Comparison of ENCODE assay signal across 27 mouse cellular contexts in the genomic region with DNA sequence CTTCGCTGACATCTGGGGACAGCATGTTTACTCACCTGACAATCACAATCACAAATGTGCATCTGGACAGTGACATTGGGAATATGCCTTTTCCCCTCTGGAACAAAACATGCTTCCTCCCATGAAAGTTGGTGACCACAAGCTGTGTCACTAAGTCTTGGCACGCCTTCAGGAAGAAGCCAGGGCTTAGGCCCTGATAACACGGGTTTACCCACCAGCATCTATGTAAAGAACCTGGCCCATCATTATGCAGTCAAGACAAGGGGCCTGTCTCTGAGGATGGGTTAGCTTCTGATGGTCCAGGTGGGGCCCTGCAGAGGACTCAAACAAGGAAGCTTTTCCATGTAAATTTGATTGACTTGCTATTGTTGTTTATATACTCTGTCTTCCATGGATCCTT.
A peak's percentile ranks its signal among the peaks of the same experiment; 100 is the strongest.
DNase-seq lines count a peak whose midpoint lies in the region; ATAC-seq and TF ChIP-seq lines count a peak whose summit lies in the region.
"Had no signal": no experiment of that assay in that cellular context is flagged by ENCODE, and none has a peak within 500 bp of the region (broad histone marks: within the 10 kb centered on the region; RNA-seq: fewer than 3 reads in every experiment).

No protein-coding gene starts in this region.

- no peaks in the 10 kb centered on the region for H3K79me2 ChIP-seq in MEL (ENCODE audit: control insufficient read depth, insufficient read depth, low read length, poor library complexity)

- no peak for TF ChIP-seq CTCF in layer of hippocampus, adult 2 months (conservative IDR thresholded peaks at IDR 0.05)
- TF ChIP-seq CTCF in MEL (IDR thresholded peaks at IDR 0.05 in 2 of 3, conservative IDR thresholded peaks at IDR 0.05 in 1 of 3; ENCODE audit: control insufficient read depth in 1 of 3, insufficient read depth in 1 of 3, low read depth in 2 of 3, low read length in 3 of 3, poor library complexity in 1 of 3, severe bottlenecking in 1 of 3), result no peak

- DNase-seq in layer of hippocampus, adult 2 months (ENCODE audit: low spot score in 2 of 2), result no peak
- no peak for DNase-seq in layer of hippocampus, postnatal 36 days
- DNase-seq in MEL (ENCODE audit: low read depth, low spot score), result peak; percentile 37
- DNase-seq in right cerebral cortex, postnatal 25 days, result no peak
- DNase-seq: adrenal gland, adult 8-10 months; adrenal gland, postnatal 25 days; cerebellum, adult 11-12 months; cerebellum, adult 9-10 months; cerebellum, postnatal 14 days; forebrain, postnatal 0 days; gastrocnemius, adult 2 months; gastrocnemius, postnatal 14 days; heart, adult 18-20 months; heart, postnatal 10 days; heart, postnatal 36 days had no signal

- H3K4me2 ChIP-seq in neural tube, embryonic 15.5 days, result no peak overlapping the region
- H3K4me2 ChIP-seq: embryonic facial prominence, embryonic 12.5 days; embryonic facial prominence, embryonic 15.5 days; heart, embryonic 12.5 days; heart, embryonic 15.5 days had no signal

- H3K9me3 ChIP-seq in MEL (replicated peaks; ENCODE audit: insufficient read depth, low read length), result no peaks in the 10 kb centered on the region
- H3K9me3 ChIP-seq in neural tube, embryonic 15.5 days (replicated peaks), result no peaks in the 10 kb centered on the region
- H3K9me3 ChIP-seq: embryonic facial prominence, embryonic 12.5 days; embryonic facial prominence, embryonic 15.5 days; heart, embryonic 15.5 days; hindbrain, embryonic 10.5 days had no signal

- no peaks in the 10 kb centered on the region for H3K4me1 ChIP-seq in MEL (ENCODE audit: control insufficient read depth in 1 of 2, insufficient read depth in 2 of 2, low read length in 2 of 2)
- H3K4me1 ChIP-seq in neural tube, embryonic 15.5 days, result peaks cover 31% of the 10 kb centered on the region
- H3K4me1 ChIP-seq: embryonic facial prominence, embryonic 15.5 days; heart, embryonic 15.5 days had no signal

- no peaks in the 10 kb centered on the region for H3K27me3 ChIP-seq in MEL (ENCODE audit: control insufficient read depth in 1 of 2, insufficient read depth in 2 of 2, low read length in 2 of 2)
- no peaks in the 10 kb centered on the region for H3K27me3 ChIP-seq in neural tube, embryonic 15.5 days (replicated peaks)
- H3K27me3 ChIP-seq: embryonic facial prominence, embryonic 12.5 days; embryonic facial prominence, embryonic 15.5 days; heart, embryonic 12.5 days; heart, embryonic 15.5 days had no signal

- H3K36me3 ChIP-seq in MEL (ENCODE audit: control insufficient read depth in 1 of 2, insufficient read depth in 2 of 2, low read length in 2 of 2), result no peaks in the 10 kb centered on the region
- no peaks in the 10 kb centered on the region for H3K36me3 ChIP-seq in neural tube, embryonic 15.5 days
- H3K36me3 ChIP-seq: embryonic facial prominence, embryonic 12.5 days; embryonic facial prominence, embryonic 15.5 days; heart, embryonic 12.5 days; heart, embryonic 15.5 days; hindbrain, embryonic 10.5 days had no signal

- H3K27ac ChIP-seq in layer of hippocampus, adult 2 months, result peak overlapping the region; percentile 69
- H3K27ac ChIP-seq in MEL (ENCODE audit: control insufficient read depth, low read depth, low read length), result no peak overlapping the region
- peak overlapping the region; percentile 23; the same call in 1 of the 2 replicates for H3K27ac ChIP-seq in neural tube, embryonic 15.5 days (replicated peaks)
- H3K27ac ChIP-seq: embryonic facial prominence, embryonic 12.5 days; embryonic facial prominence, embryonic 15.5 days; gastrocnemius, adult 2 months; heart, embryonic 15.5 days had no signal

- TF ChIP-seq POLR2A in MEL (IDR thresholded peaks at IDR 0.05; ENCODE audit: control insufficient read depth in 1 of 2, insufficient read depth in 1 of 2, low read depth in 1 of 2, low read length in 2 of 2, poor library complexity in 1 of 2), result no peak

- H3K4me3 ChIP-seq in layer of hippocampus, adult 2 months, result no peak overlapping the region
- no peak overlapping the region for H3K4me3 ChIP-seq in MEL (ENCODE audit: control insufficient read depth in 1 of 2, insufficient read depth in 1 of 2, low read depth in 2 of 2, low read length in 2 of 2)
- no peak overlapping the region for H3K4me3 ChIP-seq in neural tube, embryonic 15.5 days (replicated peaks)
- H3K4me3 ChIP-seq: embryonic facial prominence, embryonic 12.5 days; embryonic facial prominence, embryonic 15.5 days; gastrocnemius, adult 2 months; heart, embryonic 12.5 days; heart, embryonic 15.5 days; hindbrain, embryonic 10.5 days had no signal

- peak; percentile 54 for ATAC-seq in common myeloid progenitor, adult 5-6 weeks (replicated peaks; ENCODE audit: low read depth, poor library complexity, severe bottlenecking)
- ATAC-seq in neural tube, embryonic 15.5 days (ENCODE audit: low FRiP score), result no peak
- ATAC-seq: activated CD4-positive, CD25-positive, alpha-beta regulatory T cell, adult 4 months; CD4-positive, CD25-positive, alpha-beta regulatory T cell, adult 4 months; forebrain, embryonic 14.5 days; forebrain, postnatal 0 days; hindbrain, embryonic 16.5 days; inflammation-experienced regulatory T-cells, adult 6 months had no signal

- 75% methylated on average over 3 of the region's 3 CpGs for WGBS in neural tube, embryonic 15.5 days

- H3K9ac ChIP-seq in MEL (ENCODE audit: control insufficient read depth, low read depth, low read length, poor library complexity, severe bottlenecking), result no peak overlapping the region
- H3K9ac ChIP-seq in neural tube, embryonic 15.5 days (replicated peaks), result no peak overlapping the region
- H3K9ac ChIP-seq: embryonic facial prominence, embryonic 12.5 days; embryonic facial prominence, embryonic 15.5 days; forebrain, postnatal 0 days; heart, embryonic 12.5 days; heart, embryonic 15.5 days had no signal

- TF ChIP-seq EP300 in MEL (IDR thresholded peaks at IDR 0.05; ENCODE audit: low read depth in 1 of 2, low read length in 2 of 2), result 0 out of 4 replicates have a peak, but pooled peaks of 1 of the 2 experiments have one; percentile 10

- no peak for TF ChIP-seq RAD21 in MEL (IDR thresholded peaks at IDR 0.05; ENCODE audit: low read depth, low read length)

TF ChIP-seq in MEL, 35 proteins besides CTCF, POLR2A, EP300 and RAD21:
- TF ChIP-seq NRF1 (IDR thresholded peaks at IDR 0.05; ENCODE audit: insufficient read depth, low read depth, low read length, poor library complexity, severe bottlenecking) (no peak), GATA1 (IDR thresholded peaks at IDR 0.05; ENCODE audit: low read depth, low read length) (0 out of 2 replicates have a peak, but pooled peaks have one; percentile 32)
